Mouse (Mus musculus): ENCODE measurements at regions not wholly inside any gene's neighbourhood (a gene's known extent, or its start where the extent isn't known, plus 50 kb on each side); places are given as distances from the start of the nearest gene placed in this dataset.
"Not testable (repeated sequence)": the region's sequence is repeated elsewhere in the genome, so short reads cannot be mapped to it uniquely, and the experiment has no call there.

DNA sequence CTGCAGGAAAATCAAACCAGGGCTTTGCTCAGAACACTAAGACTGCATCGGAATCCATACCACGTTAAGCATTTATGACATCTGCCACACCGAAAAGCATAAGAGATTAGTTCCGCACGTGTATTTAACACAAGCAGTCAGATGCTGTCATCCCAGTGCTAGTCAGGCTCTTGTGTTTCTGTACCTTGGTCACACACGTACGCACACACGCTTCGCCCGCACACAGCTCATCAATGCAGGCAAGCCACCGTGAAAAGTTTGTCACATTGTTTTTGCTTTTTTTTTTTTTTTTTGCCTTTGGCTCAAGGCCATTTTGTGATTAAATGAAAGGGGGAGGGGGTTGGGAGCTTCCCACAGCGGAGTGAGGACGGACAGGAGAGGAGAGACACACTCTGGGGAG lies 152.1 kb upstream of the Sulf2 start:
- DNase-seq, result no peak
- WGBS, result 77% methylated on average over 13 of the region's 13 CpGs
- TF ChIP-seq POLR2A (IDR thresholded peaks at IDR 0.05; ENCODE audit: borderline replicate concordance, extremely low read depth, low read depth, low read length), result no peak
- no peak for TF ChIP-seq CTCF (IDR thresholded peaks at IDR 0.05; ENCODE audit: insufficient read depth, low read length)
- no peak overlapping the region for H3K4me3 ChIP-seq (replicated peaks; ENCODE audit: extremely low read depth, low read depth, low read length)
- H3K4me1 ChIP-seq (ENCODE audit: control insufficient read depth, insufficient read depth, low read length), result no peaks in the 10 kb centered on the region

DNA sequence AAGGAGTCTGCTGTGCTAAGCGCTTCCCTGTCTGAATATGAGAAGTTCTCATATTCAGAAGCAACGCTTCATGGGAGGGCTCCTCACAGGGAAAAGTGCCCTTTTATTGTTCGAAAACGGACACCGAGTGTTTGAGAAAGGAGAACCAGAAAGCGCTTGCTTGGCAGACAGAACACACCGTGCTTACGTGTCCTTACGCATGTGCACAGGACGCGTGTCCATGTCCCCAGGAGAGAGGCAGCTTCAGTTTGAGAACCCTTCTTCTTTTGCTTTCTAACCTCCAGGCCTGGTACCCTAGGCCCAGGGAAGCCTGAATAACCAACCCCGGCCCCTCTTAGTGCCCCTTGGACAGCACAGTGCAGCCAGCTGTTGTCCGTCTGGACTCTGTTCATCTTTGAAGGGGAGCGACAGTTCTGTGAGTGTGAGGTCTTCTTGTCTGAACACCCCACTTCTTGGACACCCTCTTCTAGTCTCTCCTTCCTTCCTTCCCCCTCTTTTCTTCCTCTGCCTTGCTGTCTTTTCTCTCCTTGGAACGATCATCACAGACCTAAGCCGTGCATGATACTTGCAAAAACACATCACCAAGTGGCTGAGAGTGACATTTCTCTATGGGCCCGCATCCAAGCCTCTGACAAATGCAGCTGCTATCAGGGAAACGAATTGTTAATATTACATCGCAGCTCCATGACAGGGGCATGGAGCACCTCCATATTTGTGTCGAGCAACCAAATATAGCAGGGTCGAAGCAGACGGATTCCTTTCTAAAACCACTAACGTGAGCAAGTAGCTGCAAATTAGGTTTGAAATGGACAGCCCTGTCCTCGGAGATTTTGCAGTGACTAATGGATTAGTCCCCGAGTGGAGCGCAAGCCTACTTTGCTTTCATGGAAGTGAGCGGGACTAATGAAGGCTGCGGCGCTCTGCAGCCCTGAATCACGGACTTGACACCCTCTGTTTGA lies 149.9 kb upstream of the Sulf2 start:
- no peak for DNase-seq
- Histone ChIP-seq H3K4me3 (replicated peaks; ENCODE audit: extremely low read depth, low read depth, low read length) (no peak overlapping the region), H3K4me1 (ENCODE audit: control insufficient read depth, insufficient read depth, low read length) (no peaks in the 10 kb centered on the region)
- WGBS, result 70% methylated on average over 30 of the region's 30 CpGs
- TF ChIP-seq POLR2A (IDR thresholded peaks at IDR 0.05; ENCODE audit: borderline replicate concordance, extremely low read depth, low read depth, low read length), result no peak
- TF ChIP-seq CTCF (IDR thresholded peaks at IDR 0.05; ENCODE audit: insufficient read depth, low read length), result no peak

DNA sequence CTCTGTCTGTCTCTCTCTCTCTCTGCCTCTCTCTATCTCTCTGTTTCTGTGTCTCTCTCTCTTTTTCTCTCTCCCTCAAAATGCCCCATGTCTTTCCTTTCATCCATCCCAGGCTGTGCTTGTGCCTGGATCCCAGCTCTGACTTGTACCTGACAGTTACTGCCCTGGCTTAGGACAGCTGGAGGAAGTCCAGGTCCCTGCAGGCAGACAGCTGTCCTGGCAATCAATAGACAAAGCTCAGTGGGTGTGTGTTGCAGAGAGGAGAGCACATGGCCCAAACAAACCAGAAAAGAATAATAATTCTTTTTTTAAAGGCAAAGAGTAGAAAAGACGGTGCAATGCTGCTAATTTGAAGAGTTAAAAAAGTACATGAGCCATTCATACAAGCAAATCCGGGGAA lies 148.4 kb upstream of the Sulf2 start:
- DNase-seq, result no peak
- Histone ChIP-seq H3K4me3 (replicated peaks; ENCODE audit: extremely low read depth, low read depth, low read length) (no peak overlapping the region), H3K4me1 (ENCODE audit: control insufficient read depth, insufficient read depth, low read length) (no peaks in the 10 kb centered on the region)
- 67% methylated on average over 2 of the region's 2 CpGs for WGBS
- TF ChIP-seq POLR2A (IDR thresholded peaks at IDR 0.05; ENCODE audit: borderline replicate concordance, extremely low read depth, low read depth, low read length) (no peak), CTCF (IDR thresholded peaks at IDR 0.05; ENCODE audit: insufficient read depth, low read length) (no peak)

DNA sequence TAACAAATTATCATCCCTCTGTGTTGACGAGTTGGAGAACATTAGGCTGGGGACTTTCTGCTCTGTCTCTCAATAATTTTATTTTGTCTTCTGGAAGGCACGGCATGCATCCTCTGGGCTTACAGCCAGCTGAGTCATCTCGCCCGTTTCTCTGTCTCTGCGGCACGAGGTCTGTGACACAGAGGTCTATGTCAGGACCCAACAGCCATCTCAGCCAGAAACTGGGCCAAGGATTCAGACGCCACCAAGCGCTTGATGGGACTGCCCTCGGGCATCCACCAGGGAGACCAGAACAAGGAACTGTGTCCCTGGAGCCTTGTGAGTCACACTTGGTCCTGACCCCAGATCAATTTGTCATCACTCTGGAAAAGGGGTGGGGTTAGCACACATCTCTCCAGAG lies 145.7 kb upstream of the Sulf2 start:
- TF ChIP-seq POLR2A (IDR thresholded peaks at IDR 0.05; ENCODE audit: borderline replicate concordance, extremely low read depth, low read depth, low read length) (no peak), CTCF (IDR thresholded peaks at IDR 0.05; ENCODE audit: insufficient read depth, low read length) (no peak)
- no peak for DNase-seq
- WGBS, result 50% methylated on average over 9 of the region's 9 CpGs
- H3K4me3 ChIP-seq (replicated peaks; ENCODE audit: extremely low read depth, low read depth, low read length), result no peak overlapping the region
- no peaks in the 10 kb centered on the region for H3K4me1 ChIP-seq (ENCODE audit: control insufficient read depth, insufficient read depth, low read length)

GRCm38 (mm10) chr2:166294672-166295071 lies 139.2 kb upstream of the Sulf2 start:
- Histone ChIP-seq H3K4me3 (replicated peaks; ENCODE audit: extremely low read depth, low read depth, low read length) (no peak overlapping the region), H3K4me1 (ENCODE audit: control insufficient read depth, insufficient read depth, low read length) (peaks cover 15% of the 10 kb centered on the region)
- no peak for TF ChIP-seq POLR2A (IDR thresholded peaks at IDR 0.05; ENCODE audit: borderline replicate concordance, extremely low read depth, low read depth, low read length)
- no peak for TF ChIP-seq CTCF (IDR thresholded peaks at IDR 0.05; ENCODE audit: insufficient read depth, low read length)
- 65% methylated on average over 10 of the region's 10 CpGs for WGBS
- no peak for DNase-seq

DNA sequence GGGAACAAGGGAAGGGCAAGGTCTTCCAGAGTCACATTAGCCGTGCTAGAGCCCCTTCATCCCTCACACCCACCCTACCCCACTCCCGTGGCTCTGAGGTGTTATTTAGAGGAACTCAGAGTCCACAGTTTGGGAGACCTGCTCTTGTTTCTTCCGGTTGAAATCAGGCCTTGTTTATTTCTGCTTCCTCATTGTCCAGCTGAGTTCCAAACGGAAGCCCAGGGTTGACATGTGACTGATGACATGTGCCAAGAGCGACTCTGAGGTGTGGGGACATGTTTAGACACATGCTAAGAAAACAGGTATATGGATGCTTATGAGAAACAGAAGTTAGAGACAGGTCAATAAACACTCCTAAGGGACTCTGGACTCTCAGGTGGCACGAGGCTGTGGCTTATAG lies 137.5 kb upstream of the Sulf2 start:
- peaks cover 15% of the 10 kb centered on the region for H3K4me1 ChIP-seq (ENCODE audit: control insufficient read depth, insufficient read depth, low read length)
- no peak for DNase-seq
- WGBS, result 47% methylated on average over 6 of the region's 6 CpGs
- TF ChIP-seq CTCF (IDR thresholded peaks at IDR 0.05; ENCODE audit: insufficient read depth, low read length), result no peak
- no peak for TF ChIP-seq POLR2A (IDR thresholded peaks at IDR 0.05; ENCODE audit: borderline replicate concordance, extremely low read depth, low read depth, low read length)
- no peak overlapping the region for H3K4me3 ChIP-seq (replicated peaks; ENCODE audit: extremely low read depth, low read depth, low read length)

GRCm38 (mm10) chr2:166291266-166291665 lies 135.8 kb upstream of the Sulf2 start:
- no peak for DNase-seq
- no peak for TF ChIP-seq CTCF (IDR thresholded peaks at IDR 0.05; ENCODE audit: insufficient read depth, low read length)
- no peak for TF ChIP-seq POLR2A (IDR thresholded peaks at IDR 0.05; ENCODE audit: borderline replicate concordance, extremely low read depth, low read depth, low read length)
- Histone ChIP-seq H3K4me1 (ENCODE audit: control insufficient read depth, insufficient read depth, low read length) (peaks cover 15% of the 10 kb centered on the region), H3K4me3 (replicated peaks; ENCODE audit: extremely low read depth, low read depth, low read length) (no peak overlapping the region)
- 25% methylated on average over 6 of the region's 6 CpGs for WGBS

DNA sequence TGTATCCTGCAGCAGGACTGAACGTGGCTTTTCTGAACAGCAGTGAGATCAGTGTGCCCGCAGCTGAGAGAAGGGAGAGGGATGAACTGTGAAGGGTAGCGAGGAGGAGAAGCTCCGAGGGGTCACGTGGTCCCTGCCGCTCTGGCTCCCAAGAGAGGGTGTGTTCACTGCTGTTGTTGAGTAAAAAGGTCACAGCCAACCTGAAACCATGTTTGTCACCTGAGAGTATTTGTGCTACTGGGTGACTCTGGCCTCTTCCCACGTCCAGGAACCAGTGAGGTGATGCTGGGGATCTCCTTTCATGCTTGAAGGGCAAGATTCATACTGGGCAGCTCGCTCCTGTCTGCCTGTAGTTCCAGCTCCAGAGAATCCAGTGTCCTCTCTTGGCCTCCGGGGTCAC lies 135.4 kb upstream of the Sulf2 start:
- no peak for DNase-seq
- Histone ChIP-seq H3K4me1 (ENCODE audit: control insufficient read depth, insufficient read depth, low read length) (peaks cover 15% of the 10 kb centered on the region), H3K4me3 (replicated peaks; ENCODE audit: extremely low read depth, low read depth, low read length) (no peak overlapping the region)
- TF ChIP-seq CTCF (IDR thresholded peaks at IDR 0.05; ENCODE audit: insufficient read depth, low read length) (no peak), POLR2A (IDR thresholded peaks at IDR 0.05; ENCODE audit: borderline replicate concordance, extremely low read depth, low read depth, low read length) (no peak)
- 62% methylated on average over 9 of the region's 9 CpGs for WGBS

DNA sequence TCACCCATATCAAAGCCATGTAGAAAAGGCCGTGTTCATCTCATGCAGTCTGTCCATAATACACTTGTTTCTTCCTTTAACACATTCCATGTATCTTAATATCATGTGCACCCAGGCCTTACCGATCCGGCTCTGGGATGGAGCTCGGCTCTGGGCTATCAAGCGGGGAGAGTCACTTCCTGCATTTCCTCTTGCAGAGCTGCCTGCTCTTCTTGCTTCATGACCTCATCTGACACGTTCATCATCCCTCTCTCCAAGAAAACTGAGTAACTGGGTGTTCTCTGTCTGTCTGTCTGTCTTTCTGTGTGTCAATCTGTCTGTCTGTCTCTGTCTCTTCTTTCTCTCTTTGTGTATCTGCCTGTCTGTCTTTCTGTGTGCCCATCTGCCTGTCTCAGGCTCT lies 133.7 kb upstream of the Sulf2 start:
- Histone ChIP-seq H3K4me3 (replicated peaks; ENCODE audit: extremely low read depth, low read depth, low read length) (no peak overlapping the region), H3K4me1 (ENCODE audit: control insufficient read depth, insufficient read depth, low read length) (peaks cover 9% of the 10 kb centered on the region)
- TF ChIP-seq CTCF (IDR thresholded peaks at IDR 0.05; ENCODE audit: insufficient read depth, low read length) (no peak), POLR2A (IDR thresholded peaks at IDR 0.05; ENCODE audit: borderline replicate concordance, extremely low read depth, low read depth, low read length) (no peak)
- 35% methylated on average over 6 of the region's 6 CpGs for WGBS
- no peak for DNase-seq

DNA sequence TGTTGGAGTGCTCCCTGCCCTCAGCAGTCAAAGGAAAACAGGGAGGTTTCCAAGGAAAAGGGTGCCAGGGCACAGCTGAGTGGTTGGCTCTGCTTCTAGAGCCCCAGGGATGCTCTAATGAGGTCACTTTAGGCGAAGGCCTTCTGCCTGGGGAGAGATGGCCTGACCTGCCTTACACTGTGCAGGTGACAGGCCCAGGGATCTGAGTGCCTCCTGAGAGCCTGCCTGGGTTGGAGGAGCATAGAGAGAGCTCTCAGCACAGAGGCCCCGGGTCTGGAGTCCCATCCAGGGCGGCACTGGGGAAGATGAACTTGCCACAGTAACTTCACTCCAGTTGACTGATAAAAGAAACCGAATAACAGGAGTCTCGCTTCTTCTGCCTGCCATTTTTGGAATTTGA lies 125.7 kb upstream of the Sulf2 start:
- not testable (repeated sequence) for DNase-seq; H3K4me3 ChIP-seq (replicated peaks; ENCODE audit: extremely low read depth, low read depth, low read length); H3K4me1 ChIP-seq (ENCODE audit: control insufficient read depth, insufficient read depth, low read length)
- 50% methylated on average over 1 of the region's 5 CpGs for WGBS
